Mouse (Mus musculus): ENCODE measurements around the gene Mgat5b.

DNA sequence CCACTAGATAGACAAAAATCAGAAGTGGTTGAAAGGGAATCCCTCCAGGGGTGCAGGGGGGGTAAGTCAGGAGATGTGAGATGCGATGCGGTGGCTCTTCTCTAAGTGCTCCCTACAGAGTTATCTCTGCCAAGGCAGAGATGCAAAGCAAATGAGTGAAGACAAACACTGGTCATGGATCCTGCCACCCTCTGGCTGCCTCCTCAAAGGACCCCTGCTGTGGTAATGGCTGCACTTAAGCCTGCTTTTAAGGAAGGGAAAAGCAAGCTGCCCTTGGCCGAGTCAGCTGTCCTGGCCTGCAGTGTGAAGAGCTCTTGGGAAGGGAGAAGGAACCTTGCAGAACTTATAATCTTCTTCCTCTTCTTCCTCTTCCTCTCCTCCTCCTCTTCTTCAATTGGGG, 78.3 kb downstream of the Mgat5b start:
- TF ChIP-seq CTCF (IDR thresholded peaks at IDR 0.05; ENCODE audit: low read depth, low read length) (no peak), POLR2A (IDR thresholded peaks at IDR 0.05; ENCODE audit: borderline replicate concordance, low read depth, low read length) (no peak)
